Mouse (Mus musculus) urinary bladder, postnatal 0 days (tissue): ENCODE data around the gene Gm13275. TPM values are rescaled to one million over a fixed set of nuclear protein-coding genes. Genes with fewer than 3 reads are reported as not detected.

ENCODE experiments used
- polyA plus RNA-seq: library from polyadenylated mRNA; unstranded; fragments of >200 nt; fragmentation: Nextera tagmentation; extraction: Ambion mirVana; gene quantifications from 2 replicates; pipeline ENCODE4 v1.2.1, GENCODE M21; 2015

The Gm13275 gene
- polyA plus RNA-seq, 1 experiment from 2014 or later, result not detected

Other genes with a start within 250 kb of the Gm13275 start
- not detected in 2 replicates for gene Ifna15, start 236.2 kb upstream of the Gm13275 start, polyA plus RNA-seq
- not detected in 2 replicates for gene Ifna14, start 222.7 kb upstream of the Gm13275 start, polyA plus RNA-seq
- not detected in 2 replicates for gene Ifna9, start 202.1 kb upstream of the Gm13275 start, polyA plus RNA-seq
- gene Ifna12, start 191.1 kb upstream of the Gm13275 start, polyA plus RNA-seq, result not detected in 2 replicates
- not detected in 2 replicates for gene C87499, start 160.1 kb upstream of the Gm13275 start, polyA plus RNA-seq
- gene Ifna13, start 150.0 kb upstream of the Gm13275 start, polyA plus RNA-seq, result not detected in 2 replicates
- not detected in 2 replicates for gene Ifna16, start 117.6 kb upstream of the Gm13275 start, polyA plus RNA-seq
- gene Ifna2, start 110.6 kb upstream of the Gm13275 start, polyA plus RNA-seq, result not detected in 2 replicates
- not detected in 2 replicates for gene Ifnab, start 103.1 kb upstream of the Gm13275 start, polyA plus RNA-seq
- gene Gm26566, start 72.7 kb upstream of the Gm13275 start, polyA plus RNA-seq, result 0.34 and 0.37 TPM in 2 replicates
- gene Klhl9, start 72.0 kb upstream of the Gm13275 start, polyA plus RNA-seq, result 47.0 and 61.7 TPM in 2 replicates
- gene Gm13271, start 39.6 kb upstream of the Gm13275 start, polyA plus RNA-seq, result not detected in 2 replicates
- gene Gm13283, start 34.4 kb upstream of the Gm13275 start, polyA plus RNA-seq, result 0.28 and 0.35 TPM in 2 replicates
- gene Gm13290, start 20.7 kb upstream of the Gm13275 start, polyA plus RNA-seq, result not detected in 2 replicates
- gene Gm13289, start 17.6 kb upstream of the Gm13275 start, polyA plus RNA-seq, result not detected in 2 replicates
- not detected in 2 replicates for gene Gm13272, start 14.6 kb upstream of the Gm13275 start, polyA plus RNA-seq
- 0.17 and 0.28 TPM in 2 replicates for gene Ifnz, start 12.4 kb upstream of the Gm13275 start, polyA plus RNA-seq
- not detected in 2 replicates for gene Gm13276, start 8.8 kb upstream of the Gm13275 start, polyA plus RNA-seq
- gene Gm13277, start 5.9 kb upstream of the Gm13275 start, polyA plus RNA-seq, result not detected in 2 replicates
- not detected in 2 replicates for gene Gm13278, start 2.9 kb upstream of the Gm13275 start, polyA plus RNA-seq
- gene Gm13279, start 2.9 kb downstream of the Gm13275 start, polyA plus RNA-seq, result not detected in 2 replicates
- 1.6 and 1.7 TPM in 2 replicates for gene Gm13285, start 5.2 kb downstream of the Gm13275 start, polyA plus RNA-seq
- not detected in 2 replicates for gene Gm13287, start 8.8 kb downstream of the Gm13275 start, polyA plus RNA-seq
- 0.21 TPM in 1 of 2 replicates, not detected in the other for gene Gm13288, start 11.0 kb downstream of the Gm13275 start, polyA plus RNA-seq
- not detected in 2 replicates for gene Ifna7, start 21.7 kb downstream of the Gm13275 start, polyA plus RNA-seq
- not detected in 2 replicates for gene Ifna11, start 25.5 kb downstream of the Gm13275 start, polyA plus RNA-seq
- gene Ifna6, start 32.9 kb downstream of the Gm13275 start, polyA plus RNA-seq, result not detected in 2 replicates
- not detected in 2 replicates for gene Ifna5, start 41.0 kb downstream of the Gm13275 start, polyA plus RNA-seq
- not detected in 2 replicates for gene Ifna4, start 47.4 kb downstream of the Gm13275 start, polyA plus RNA-seq
- not detected in 2 replicates for gene Ifna1, start 55.6 kb downstream of the Gm13275 start, polyA plus RNA-seq
- gene Ifne, start 85.7 kb downstream of the Gm13275 start, polyA plus RNA-seq, result not detected in 2 replicates